Mouse (Mus musculus): ENCODE results near the gene B3gnt4. TPM values are rescaled to one million over a fixed set of nuclear protein-coding genes. Genes with fewer than 3 reads are reported as not detected.

B3gnt4 gene
- total and polyA plus RNA-seq, 2 experiments from 2014 or later = 1.7 to 2.5 TPM

DNA sequence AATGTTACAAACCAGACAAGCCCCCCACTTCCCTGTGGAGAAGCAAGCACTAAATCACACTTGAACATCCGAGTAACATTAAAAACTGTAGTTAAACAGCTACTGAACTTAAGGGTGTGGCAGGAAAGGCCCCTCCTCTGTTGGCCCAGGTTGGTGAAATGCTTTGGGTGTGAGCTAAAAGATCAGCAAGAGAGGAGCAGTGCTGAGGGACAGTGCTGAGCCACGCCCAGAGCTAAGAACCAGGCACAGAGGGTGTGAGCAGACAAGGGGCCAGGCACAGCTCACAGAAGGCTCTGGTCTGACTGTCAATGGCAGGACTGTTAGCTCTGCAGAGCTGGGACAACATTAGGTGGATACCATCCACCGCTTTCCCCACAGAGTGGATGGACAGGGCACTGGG is 1.8 kb downstream of the B3gnt4 start:
- H3K4me1 ChIP-seq (ENCODE audit: insufficient read depth) = 0 out of 2 replicates have a peak, but pooled peaks cover 5% of the 10 kb centered on the region
- peaks cover 33% of the 10 kb centered on the region for H3K36me3 ChIP-seq (ENCODE audit: insufficient read depth)
- H3K9me3 ChIP-seq (ENCODE audit: low read length) = no peaks in the 10 kb centered on the region
- H3K27me3 ChIP-seq (ENCODE audit: insufficient read depth, low read length) = no peaks in the 10 kb centered on the region
- H3K9ac ChIP-seq = no peak overlapping the region
- no peak for DNase-seq
- H3K4me3 ChIP-seq (ENCODE audit: low read depth, low read length) = no peak overlapping the region
- no peak overlapping the region for H3K4me2 ChIP-seq (ENCODE audit: low read depth)
- no peak for ATAC-seq
- 92% methylated on average over 3 of the region's 3 CpGs for WGBS
- no peak overlapping the region for H3K27ac ChIP-seq (ENCODE audit: low read depth, low read length)
- no peak for TF ChIP-seq CTCF (IDR thresholded peaks at IDR 0.05; ENCODE audit: low read depth)

DNA sequence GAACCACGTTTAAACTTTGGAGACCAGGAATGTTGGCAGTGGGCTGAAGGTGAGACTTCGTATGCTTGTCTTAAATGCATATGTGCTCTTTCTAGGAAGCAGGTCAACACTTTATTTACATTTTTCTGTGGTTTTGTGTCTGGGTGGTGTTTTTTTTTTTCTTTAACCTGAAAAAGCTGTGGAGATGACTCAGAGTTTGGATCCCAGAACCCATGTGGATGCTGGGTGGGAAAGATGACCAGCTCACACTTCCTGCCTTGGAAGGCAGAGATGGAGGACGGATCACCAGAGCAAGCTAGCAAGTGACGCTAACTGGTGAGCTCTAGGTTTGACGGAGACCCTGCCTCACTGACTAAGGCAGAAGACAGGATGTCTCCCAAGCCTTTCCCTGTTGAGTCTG is 4.6 kb downstream of the B3gnt4 start:
- 92% methylated on average over 5 of the region's 5 CpGs for WGBS
- no peak overlapping the region for H3K9ac ChIP-seq
- no peak overlapping the region for H3K4me2 ChIP-seq (ENCODE audit: low read depth)
- DNase-seq (no peak), ATAC-seq (no peak)
- H3K9me3 ChIP-seq (ENCODE audit: low read length) = no peaks in the 10 kb centered on the region
- H3K27me3 ChIP-seq (ENCODE audit: insufficient read depth, low read length) = no peaks in the 10 kb centered on the region
- H3K4me3 ChIP-seq (ENCODE audit: low read depth, low read length) = no peak overlapping the region
- H3K4me1 ChIP-seq (ENCODE audit: insufficient read depth) = no peaks in the 10 kb centered on the region
- H3K36me3 ChIP-seq (ENCODE audit: insufficient read depth) = peaks cover 51% of the 10 kb centered on the region
- TF ChIP-seq CTCF (IDR thresholded peaks at IDR 0.05; ENCODE audit: low read depth) = no peak
- H3K27ac ChIP-seq (ENCODE audit: low read depth, low read length) = no peak overlapping the region

DNA sequence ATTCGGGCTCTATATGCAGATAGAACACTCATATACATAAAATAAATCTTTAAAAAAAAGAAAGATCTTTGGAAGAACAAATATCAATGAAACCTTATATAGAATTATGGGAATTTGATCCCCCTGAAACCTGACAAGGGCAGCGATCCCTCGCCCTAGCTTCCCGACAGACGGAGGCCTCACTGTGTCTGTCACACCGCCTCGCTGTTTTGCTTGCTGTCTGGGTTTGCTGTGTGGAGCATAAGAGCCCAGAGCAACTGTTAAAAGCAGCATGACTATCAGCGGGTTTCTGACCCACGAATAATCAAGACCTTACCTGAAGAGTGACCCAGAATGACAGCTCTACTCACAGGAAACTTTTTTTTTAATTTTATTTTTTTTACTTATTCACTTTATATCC is 10.4 kb downstream of the B3gnt4 start:
- Histone ChIP-seq H3K4me2 (ENCODE audit: low read depth) (no peak overlapping the region), H3K4me1 (ENCODE audit: insufficient read depth) (peaks cover 12% of the 10 kb centered on the region), H3K36me3 (ENCODE audit: insufficient read depth) (peaks cover 31% of the 10 kb centered on the region), H3K27ac (ENCODE audit: low read depth, low read length) (no peak overlapping the region), H3K9ac (no peak overlapping the region), H3K4me3 (ENCODE audit: low read depth, low read length) (no peak overlapping the region), H3K27me3 (ENCODE audit: insufficient read depth, low read length) (no peaks in the 10 kb centered on the region), H3K9me3 (ENCODE audit: low read length) (no peaks in the 10 kb centered on the region)
- DNase-seq (no peak), ATAC-seq (no peak)
- 92% methylated on average over 9 of the region's 9 CpGs for WGBS
- no peak for TF ChIP-seq CTCF (IDR thresholded peaks at IDR 0.05; ENCODE audit: low read depth)

DNA sequence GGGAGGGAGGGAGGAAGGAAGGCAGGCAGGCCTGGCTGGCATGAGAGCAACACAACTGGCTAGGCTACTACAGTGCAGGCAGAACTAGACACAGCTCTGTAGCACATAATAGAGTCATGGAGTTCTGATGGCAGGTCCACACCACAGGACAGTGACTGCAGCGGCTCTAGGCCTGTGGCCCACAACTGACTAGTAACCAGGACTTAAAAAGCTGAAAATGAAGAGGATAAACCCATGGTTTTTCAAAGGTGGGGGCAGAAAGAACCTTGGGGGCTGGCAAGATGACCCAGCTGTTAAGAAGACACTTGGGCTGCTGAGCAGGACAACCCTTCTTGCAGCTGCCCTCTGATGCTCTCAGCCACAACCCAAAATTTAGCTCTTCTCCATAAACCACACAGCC is 11.4 kb downstream of the B3gnt4 start:
- no peaks in the 10 kb centered on the region for H3K9me3 ChIP-seq (ENCODE audit: low read length)
- ATAC-seq = no peak
- no peak for DNase-seq
- TF ChIP-seq CTCF (IDR thresholded peaks at IDR 0.05; ENCODE audit: low read depth) = no peak
- WGBS = 83% methylated on average over 1 of the region's 1 CpGs
- H3K27me3 ChIP-seq (ENCODE audit: insufficient read depth, low read length) = no peaks in the 10 kb centered on the region
- no peak overlapping the region for H3K9ac ChIP-seq
- H3K4me3 ChIP-seq (ENCODE audit: low read depth, low read length) = no peak overlapping the region
- no peak overlapping the region for H3K4me2 ChIP-seq (ENCODE audit: low read depth)
- peaks cover 22% of the 10 kb centered on the region for H3K36me3 ChIP-seq (ENCODE audit: insufficient read depth)
- peaks cover 12% of the 10 kb centered on the region for H3K4me1 ChIP-seq (ENCODE audit: insufficient read depth)
- H3K27ac ChIP-seq (ENCODE audit: low read depth, low read length) = no peak overlapping the region

DNA sequence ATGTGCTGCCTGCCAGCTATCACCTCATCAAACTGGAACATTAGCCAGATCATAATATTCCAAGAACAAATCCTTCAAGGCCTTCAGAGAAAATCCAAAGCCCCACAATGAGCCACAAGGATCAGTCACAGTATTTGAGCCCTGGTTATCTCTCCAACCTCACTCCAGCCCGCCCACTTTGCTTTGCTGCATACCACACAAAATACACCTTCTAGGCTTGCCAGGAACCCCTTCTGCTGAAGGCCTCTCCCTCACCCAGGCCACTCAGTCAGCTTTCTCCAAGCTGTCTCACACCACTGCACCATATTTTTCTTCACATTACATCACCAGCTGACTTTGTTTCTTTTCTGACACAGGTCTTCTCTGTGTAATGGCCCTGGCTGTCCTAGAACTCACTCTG is 11.9 kb downstream of the B3gnt4 start:
- no peak overlapping the region for H3K4me2 ChIP-seq (ENCODE audit: low read depth)
- H3K4me1 ChIP-seq (ENCODE audit: insufficient read depth) = peaks cover 12% of the 10 kb centered on the region
- 90% methylated on average over 1 of the region's 1 CpGs for WGBS
- peaks cover 18% of the 10 kb centered on the region for H3K36me3 ChIP-seq (ENCODE audit: insufficient read depth)
- H3K27me3 ChIP-seq (ENCODE audit: insufficient read depth, low read length) = no peaks in the 10 kb centered on the region
- ATAC-seq (no peak), DNase-seq (no peak)
- TF ChIP-seq CTCF (IDR thresholded peaks at IDR 0.05; ENCODE audit: low read depth) = no peak
- H3K9ac ChIP-seq = no peak overlapping the region
- no peak overlapping the region for H3K4me3 ChIP-seq (ENCODE audit: low read depth, low read length)
- H3K27ac ChIP-seq (ENCODE audit: low read depth, low read length) = no peak overlapping the region
- no peaks in the 10 kb centered on the region for H3K9me3 ChIP-seq (ENCODE audit: low read length)

DNA sequence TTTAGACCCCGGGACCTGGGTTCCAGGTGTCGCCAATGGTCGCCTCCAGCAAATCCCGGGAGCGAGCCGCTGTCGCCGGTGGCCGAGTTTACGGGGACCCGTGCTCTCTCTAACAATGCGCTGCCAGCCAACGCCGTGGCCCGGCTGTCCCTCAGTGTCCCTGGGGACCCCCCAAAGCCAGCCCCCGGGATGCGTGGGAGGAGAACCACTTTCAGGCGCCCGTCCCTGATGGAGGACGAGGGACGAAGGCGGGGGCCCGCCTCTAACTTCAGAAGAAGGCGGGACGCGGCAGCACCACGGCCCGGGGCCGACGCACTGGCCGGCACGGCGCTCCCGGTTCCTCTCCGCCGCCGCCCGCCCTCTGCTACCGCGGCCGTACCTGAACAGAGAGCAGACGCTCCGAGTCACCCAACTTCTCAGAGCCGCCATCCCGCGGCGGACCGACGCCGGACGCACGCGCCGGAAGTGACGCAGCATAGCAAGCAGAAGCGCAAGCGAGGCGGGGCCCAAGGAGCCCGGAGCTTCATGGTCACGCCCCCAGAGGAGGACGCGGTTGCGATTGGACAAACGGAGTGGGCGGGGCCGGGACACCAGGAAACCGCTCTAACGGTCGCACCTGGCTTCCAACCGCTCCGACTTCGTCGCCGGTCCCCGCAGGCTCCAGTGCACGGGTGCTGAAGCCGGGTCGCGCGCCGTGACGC is 13.6 kb downstream of the B3gnt4 start, which contains the start of gene Diablo:
Gene Diablo (minus strand): TSS at position 485 of the 701 bp plus-strand sequence.
- peak; percentile 98 for DNase-seq
- Histone ChIP-seq H3K4me1 (ENCODE audit: insufficient read depth) (peaks cover 12% of the 10 kb centered on the region), H3K9me3 (ENCODE audit: low read length) (no peaks in the 10 kb centered on the region), H3K9ac (peak within 1 kb of the TSS; percentile 63), H3K4me2 (ENCODE audit: low read depth) (peak within 1 kb of the TSS; percentile 80), H3K27me3 (ENCODE audit: insufficient read depth, low read length) (no peaks in the 10 kb centered on the region), H3K4me3 (ENCODE audit: low read depth, low read length) (peak within 1 kb of the TSS; percentile 90), H3K27ac (ENCODE audit: low read depth, low read length) (peak within 1 kb of the TSS; percentile 74), H3K36me3 (ENCODE audit: insufficient read depth) (peaks cover 20% of the 10 kb centered on the region)
- peak; percentile 98 for ATAC-seq
- peak; percentile 22; the same call in 1 of the 2 replicates for TF ChIP-seq CTCF (IDR thresholded peaks at IDR 0.05; ENCODE audit: low read depth)
- 1% methylated on average over 79 of the region's 82 CpGs for WGBS

DNA sequence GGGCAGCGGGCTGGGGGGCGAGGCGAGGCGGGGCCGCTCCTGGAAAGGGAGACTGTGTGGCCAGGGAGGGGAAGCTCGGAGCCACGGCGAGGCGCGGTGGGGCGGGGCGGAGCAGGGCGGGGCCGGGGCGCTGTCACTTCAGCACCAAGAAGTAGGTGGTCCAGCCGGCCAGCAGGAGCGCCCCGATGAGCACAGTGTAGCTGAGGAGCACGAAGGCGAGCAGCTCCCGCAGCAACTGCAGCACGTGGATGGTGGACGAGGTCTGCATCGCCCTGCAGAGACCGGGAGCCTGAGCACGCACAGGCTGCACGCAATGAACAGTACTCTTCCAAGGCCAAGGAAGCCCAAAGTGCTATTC is 14.1 kb downstream of the B3gnt4 start:
- Histone ChIP-seq H3K9ac (peak overlapping the region; percentile 63), H3K27ac (ENCODE audit: low read depth, low read length) (peak overlapping the region; percentile 74; the same call in 1 of the 2 replicates), H3K9me3 (ENCODE audit: low read length) (no peaks in the 10 kb centered on the region), H3K36me3 (ENCODE audit: insufficient read depth) (peaks cover 21% of the 10 kb centered on the region), H3K4me1 (ENCODE audit: insufficient read depth) (peaks cover 12% of the 10 kb centered on the region), H3K27me3 (ENCODE audit: insufficient read depth, low read length) (no peaks in the 10 kb centered on the region), H3K4me3 (ENCODE audit: low read depth, low read length) (peak overlapping the region; percentile 90), H3K4me2 (ENCODE audit: low read depth) (peak overlapping the region; percentile 80)
- TF ChIP-seq CTCF (IDR thresholded peaks at IDR 0.05; ENCODE audit: low read depth) = peak; percentile 30
- DNase-seq = no peak
- ATAC-seq = peak; percentile 83
- WGBS = 0% methylated on average over 23 of the region's 27 CpGs
